Mouse (Mus musculus) ES-E14 (cell line): Measurements from ENCODE around the gene Gdf10. TPM values are rescaled to one million over a fixed set of nuclear protein-coding genes. Genes with fewer than 3 reads are reported as not detected.

ENCODE experiments used
- DNase-seq: peaks from one replicate; pipeline ENCODE4 v3.0.0-alpha.2; 2013; ENCODE audit warnings: low read depth, low spot score
- H3K27ac ChIP-seq: 2 replicates; pipeline ENCODE4 v1.5.1; 2012; ENCODE audit warnings: low read depth, mild to moderate bottlenecking, low read length, moderate library complexity, mixed read lengths; ENCODE audit not compliant: poor library complexity, insufficient read depth, severe bottlenecking
- H3K36me3 ChIP-seq: 2 replicates; pipeline ENCODE4 v1.6.1; 2012; ENCODE audit warnings: mild to moderate bottlenecking, low read length, moderate library complexity, mixed read lengths; ENCODE audit not compliant: control insufficient read depth, poor library complexity, insufficient read depth, severe bottlenecking
- H3K4me1 ChIP-seq, 2 experiments: fragments of 150-350 bp in 1 of 2; sonication (generic) in 1 of 2; 2 replicates each; pipeline ENCODE4 v1.6.1; 2012; ENCODE audit warnings: low read length in 2 of 2, mild to moderate bottlenecking in 1 of 2, mixed read lengths in 1 of 2; ENCODE audit not compliant: control insufficient read depth in 2 of 2, insufficient read depth in 2 of 2, poor library complexity in 1 of 2
- H3K4me3 ChIP-seq, 2 experiments: fragments of 150-350 bp in 1 of 2; sonication (generic) in 1 of 2; 2 replicates each; pipeline ENCODE4 v1.5.1; 2012; ENCODE audit warnings: low read length in 2 of 2, low read depth in 1 of 2, mild to moderate bottlenecking in 1 of 2, mixed read lengths in 1 of 2; ENCODE audit not compliant: insufficient read depth in 1 of 2, poor library complexity in 1 of 2, severe bottlenecking in 1 of 2
- H3K9ac ChIP-seq: 2 replicates; pipeline ENCODE4 v1.6.1; 2012; ENCODE audit warnings: low read depth, mild to moderate bottlenecking, low read length, mixed read lengths; ENCODE audit not compliant: poor library complexity, insufficient read depth, severe bottlenecking
- H3K9me3 ChIP-seq: fragments of 150-350 bp; sonication (generic); 2 replicates; pipeline ENCODE4 v1.6.1; 2012; ENCODE audit warnings: low read depth, mild to moderate bottlenecking, low read length; ENCODE audit not compliant: control insufficient read depth, insufficient read depth
- CHD2 ChIP-seq: IDR thresholded peaks from 2 replicates; pipeline ENCODE4 v1.6.1; 2014; ENCODE audit warnings: mild to moderate bottlenecking, low read depth, low read length, inconsistent platforms
- HCFC1 ChIP-seq: IDR thresholded peaks from 2 replicates; pipeline ENCODE4 v1.6.1; 2012; ENCODE audit warnings: low read length, inconsistent platforms, borderline replicate concordance; ENCODE audit not compliant: insufficient read depth
- MAFK ChIP-seq: IDR thresholded peaks from 2 replicates; pipeline ENCODE4 v1.6.1; 2014; ENCODE audit warnings: mild to moderate bottlenecking, low read depth, low read length, inconsistent platforms; ENCODE audit not compliant: insufficient read depth
- ZC3H11A ChIP-seq: IDR thresholded peaks from 2 replicates; pipeline ENCODE4 v1.6.1; 2012; ENCODE audit warnings: low read depth, mild to moderate bottlenecking, inconsistent platforms, low read length, borderline replicate concordance
- ZNF384 ChIP-seq: IDR thresholded peaks from 2 replicates; pipeline ENCODE4 v1.6.1; 2012; ENCODE audit warnings: low read depth, low read length, inconsistent platforms
- in situ Hi-C, 2 experiments: fragments of 600-800 bp; cut with MboI; formaldehyde crosslinking; loops; one replicate each; pipeline ENCODE4 v1.15.1; 2025; ENCODE audit warnings: low sequenced_read_pairs in 2 of 2, inconsistent platforms in 1 of 2; ENCODE audit not compliant: unreplicated experiment in 2 of 2
- total RNA-seq: library from RNA; depleted of rRNA; stranded (reverse); fragments of 300-350 nt; gene quantifications from 2 replicates; pipeline ENCODE4 v1.2.3, GENCODE M21; 2012

The Gdf10 gene
- total RNA-seq, 1 experiment: not detected

GRCm38 (mm10) chr14:33965675-33966074, 42.3 kb downstream of the Gdf10 start:
- no peak overlapping the region for H3K27ac ChIP-seq
- peaks cover 0 to 2% of the 10 kb centered on the region in 2 experiments; a peak in 1 of 4 replicates for H3K4me1 ChIP-seq
- no peaks in the 10 kb centered on the region for H3K36me3 ChIP-seq
- TF ChIP-seq ZC3H11A (no peak), CHD2 (no peak), MAFK (no peak), HCFC1 (no peak), ZNF384 (no peak)
- H3K4me3 ChIP-seq: 0 out of 4 replicates have a peak overlapping the region, but pooled peaks of 1 of the 2 experiments have one; percentile 36
- peak; percentile 58 for DNase-seq
- H3K9me3 ChIP-seq: no peaks in the 10 kb centered on the region
- in situ Hi-C loops: no loop called here
- H3K9ac ChIP-seq: no peak overlapping the region

- in situ Hi-C loops: no loop called here
- no peak overlapping the region for H3K9ac ChIP-seq
Measured at GRCm38 (mm10) chr14:33972679-33973078, 49.3 kb downstream of the Gdf10 start.

GRCm38 (mm10) chr14:33974752-33975151, 51.4 kb downstream of the Gdf10 start:
- no peak for TF ChIP-seq MAFK
- no peak for TF ChIP-seq CHD2
- no peak for TF ChIP-seq ZC3H11A
- TF ChIP-seq ZNF384: no peak
- TF ChIP-seq HCFC1: no peak
- H3K9ac ChIP-seq: no peak overlapping the region
- no peak overlapping the region for H3K27ac ChIP-seq
- H3K4me3 ChIP-seq: no peak overlapping the region
- no peaks in the 10 kb centered on the region for H3K4me1 ChIP-seq
- H3K36me3 ChIP-seq: no peaks in the 10 kb centered on the region
- in situ Hi-C loops: no loop called here
- DNase-seq: no peak
- no peaks in the 10 kb centered on the region for H3K9me3 ChIP-seq

More at GRCm38 (mm10) chr14:33972679-33973078, 49.3 kb downstream of the Gdf10 start:
- H3K36me3 ChIP-seq: no peaks in the 10 kb centered on the region
- H3K4me3 ChIP-seq: no peak overlapping the region
- no peaks in the 10 kb centered on the region for H3K4me1 ChIP-seq
- DNase-seq: no peak
- TF ChIP-seq MAFK (no peak), CHD2 (no peak), ZNF384 (no peak), ZC3H11A (no peak), HCFC1 (no peak)
- H3K27ac ChIP-seq: no peak overlapping the region
- no peaks in the 10 kb centered on the region for H3K9me3 ChIP-seq

GRCm38 (mm10) chr14:33977748-33978147, 54.4 kb downstream of the Gdf10 start:
- Histone ChIP-seq H3K4me3 (no peak overlapping the region), H3K27ac (no peak overlapping the region), H3K9ac (no peak overlapping the region), H3K4me1 (no peaks in the 10 kb centered on the region), H3K9me3 (no peaks in the 10 kb centered on the region), H3K36me3 (no peaks in the 10 kb centered on the region)
- TF ChIP-seq ZNF384 (no peak), HCFC1 (no peak), ZC3H11A (no peak), MAFK (no peak), CHD2 (no peak)
- in situ Hi-C loops: no loop called here
- DNase-seq: no peak
